Mouse (Mus musculus): ENCODE measurements at regions not wholly inside any gene's neighbourhood (a gene's known extent, or its start where the extent isn't known, plus 50 kb on each side); places are given as distances from the start of the nearest gene placed in this dataset.

- DNase-seq = no peak
- intact Hi-C loops (cut with DNase I) = no loop called here
Observed at GRCm38 (mm10) chr8:49254311-49254828, 410.6 kb upstream of the Tenm3 start.

- no peak for DNase-seq
- intact Hi-C loops (cut with DNase I) = no loop called here
Observed at GRCm38 (mm10) chr8:49243002-49243401, 399.3 kb upstream of the Tenm3 start.

GRCm38 (mm10) chr8:49236822-49237071, 393.0 kb upstream of the Tenm3 start:
- intact Hi-C loops (cut with DNase I) = no loop called here
- no peak for DNase-seq

- intact Hi-C loops (cut with DNase I) = no loop called here
- DNase-seq = no peak
Observed at GRCm38 (mm10) chr8:49236021-49236821, 392.5 kb upstream of the Tenm3 start.

GRCm38 (mm10) chr8:49223841-49224420, 380.2 kb upstream of the Tenm3 start:
- no peak for DNase-seq
- intact Hi-C loops (cut with DNase I) = no loop called here

- intact Hi-C loops (cut with DNase I) = no loop called here
- DNase-seq = no peak
Observed at GRCm38 (mm10) chr8:49195333-49195640, 351.5 kb upstream of the Tenm3 start.

- no peak for DNase-seq
- intact Hi-C loops (cut with DNase I) = no loop called here
Observed at GRCm38 (mm10) chr8:49194592-49195332, 351.0 kb upstream of the Tenm3 start.

- DNase-seq = no peak
- intact Hi-C loops (cut with DNase I) = no loop called here
Observed at GRCm38 (mm10) chr8:49186853-49187252, 343.1 kb upstream of the Tenm3 start.

- intact Hi-C loops (cut with DNase I) = no loop called here
- DNase-seq = no peak
Observed at GRCm38 (mm10) chr8:49175386-49175785, 331.6 kb upstream of the Tenm3 start.

GRCm38 (mm10) chr8:49174956-49175355, 331.2 kb upstream of the Tenm3 start:
- DNase-seq = no peak
- intact Hi-C loops (cut with DNase I) = no loop called here

GRCm38 (mm10) chr8:49159318-49159717, 315.6 kb upstream of the Tenm3 start:
- intact Hi-C loops (cut with DNase I) = no loop called here
- DNase-seq = no peak

- intact Hi-C loops (cut with DNase I) = no loop called here
Observed at GRCm38 (mm10) chr8:49158201-49158600, 314.4 kb upstream of the Tenm3 start.

GRCm38 (mm10) chr8:49136503-49137044, 292.8 kb upstream of the Tenm3 start:
- DNase-seq = no peak

More at GRCm38 (mm10) chr8:49158201-49158600, 314.4 kb upstream of the Tenm3 start:
- DNase-seq = no peak

GRCm38 (mm10) chr8:49109095-49109494, 265.3 kb upstream of the Tenm3 start:
- intact Hi-C loops (cut with DNase I) = no loop called here
- no peak for DNase-seq

More at GRCm38 (mm10) chr8:49136503-49137044, 292.8 kb upstream of the Tenm3 start:
- intact Hi-C loops (cut with DNase I) = no loop called here

- DNase-seq = no peak
- intact Hi-C loops (cut with DNase I) = no loop called here
Observed at GRCm38 (mm10) chr8:49108665-49109064, 264.9 kb upstream of the Tenm3 start.

- no peak for DNase-seq
- intact Hi-C loops (cut with DNase I) = no loop called here
Observed at GRCm38 (mm10) chr8:49106531-49106930, 262.8 kb upstream of the Tenm3 start.

- no peak for DNase-seq
- intact Hi-C loops (cut with DNase I) = no loop called here
Observed at GRCm38 (mm10) chr8:49101156-49101555, 257.4 kb upstream of the Tenm3 start.

GRCm38 (mm10) chr8:49084191-49084875, 240.6 kb upstream of the Tenm3 start:
- intact Hi-C loops (cut with DNase I) = no loop called here
- no peak for DNase-seq

- intact Hi-C loops (cut with DNase I) = no loop called here
- no peak for DNase-seq
Observed at GRCm38 (mm10) chr8:49069451-49069850, 225.7 kb upstream of the Tenm3 start.

GRCm38 (mm10) chr8:49063256-49063655, 219.5 kb upstream of the Tenm3 start:
- intact Hi-C loops (cut with DNase I) = no loop called here
- DNase-seq = no peak

GRCm38 (mm10) chr8:49043236-49043635, 199.5 kb upstream of the Tenm3 start:
- intact Hi-C loops (cut with DNase I) = no loop called here
- DNase-seq = no peak
